Mouse (Mus musculus): ENCODE results near the gene Xrcc6.

DNA sequence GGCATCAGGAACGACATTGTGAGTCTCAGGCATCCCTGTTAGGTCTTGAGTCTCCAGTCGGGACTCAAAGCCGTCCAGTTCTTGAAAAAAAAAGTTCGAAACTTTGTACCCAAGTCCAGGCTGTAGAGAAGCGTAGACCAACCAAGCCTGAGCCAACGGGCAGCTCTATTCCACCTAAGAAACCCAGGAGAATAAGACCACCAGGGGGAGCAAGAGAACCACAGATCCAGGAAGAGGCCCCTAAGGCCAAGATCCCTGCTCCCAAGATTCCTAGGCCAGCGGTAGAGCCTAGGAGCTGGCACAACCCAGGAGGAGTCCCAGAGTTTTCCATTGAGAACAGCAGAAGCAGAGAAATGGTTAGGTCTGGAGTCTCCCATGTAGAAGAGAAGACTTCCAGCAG is 77.9 kb downstream of the Xrcc6 start:
- TF ChIP-seq CTCF (IDR thresholded peaks at IDR 0.05; ENCODE audit: borderline replicate concordance, control insufficient read depth, extremely low read depth, insufficient read depth, low read length, poor library complexity) (no peak; the same call in 1 of the 2 replicates), POLR2A (IDR thresholded peaks at IDR 0.05; ENCODE audit: control insufficient read depth, extremely low read depth, insufficient read depth, low read length, poor library complexity) (no peak)

Measured in thymus, adult 2 months (tissue).